Mouse (Mus musculus) hindbrain, embryonic 10.5 days (tissue): ENCODE results near the gene Dpp10. TPM values are rescaled to one million over a fixed set of nuclear protein-coding genes. Genes with fewer than 3 reads are reported as not detected.

ENCODE experiments used
- DNase-seq: peaks from one replicate; pipeline ENCODE4 v3.0.0-alpha.2; 2017; ENCODE audit warnings: low spot score
- H3K27ac ChIP-seq: fragments of 300-500 bp; sonication (generic); 2 replicates; pipeline ENCODE4 v1.5.1; 2016; ENCODE audit warnings: mild to moderate bottlenecking, moderate library complexity
- H3K27me3 ChIP-seq: fragments of 300-500 bp; sonication (generic); 2 replicates; pipeline ENCODE4 v1.6.1; 2016; ENCODE audit warnings: mild to moderate bottlenecking; ENCODE audit not compliant: poor library complexity, insufficient read depth, severe bottlenecking
- H3K36me3 ChIP-seq: fragments of 300-500 bp; sonication (generic); 2 replicates; pipeline ENCODE4 v1.6.1; 2016; ENCODE audit warnings: mild to moderate bottlenecking, moderate library complexity
- H3K4me1 ChIP-seq: fragments of 300-500 bp; sonication (generic); replicated peaks from 2 replicates; pipeline ENCODE4 v1.6.1; 2016; ENCODE audit warnings: mild to moderate bottlenecking
- H3K4me3 ChIP-seq: fragments of 300-500 bp; sonication (generic); 2 replicates; pipeline ENCODE4 v1.5.1; 2016; ENCODE audit warnings: mild to moderate bottlenecking, moderate library complexity
- H3K9me3 ChIP-seq: fragments of 300-500 bp; sonication (generic); 2 replicates; pipeline ENCODE4 v1.6.1; 2016; ENCODE audit warnings: mild to moderate bottlenecking, moderate library complexity
- WGBS: fragments of 180-500 bp; shearing (Covaris S2); methylation state at CpG from one replicate; pipeline ENCODE4 v1.1.7; 2016; 5-methylcytosine and 5-hydroxymethylcytosine counted together
- polyA plus RNA-seq: library from polyadenylated mRNA; unstranded; fragments of >200 nt; fragmentation: Nextera tagmentation; extraction: Ambion mirVana; gene quantifications from 2 replicates; pipeline ENCODE4 v1.2.1, GENCODE M21; 2016

Gene Dpp10
- polyA plus RNA-seq, 1 experiment from 2014 or later: 0.17 TPM

- H3K4me1 ChIP-seq: no peaks in the 10 kb centered on the region
- no peaks in the 10 kb centered on the region for H3K36me3 ChIP-seq
- no peak overlapping the region for H3K27ac ChIP-seq
- no peaks in the 10 kb centered on the region for H3K9me3 ChIP-seq
- no peak for DNase-seq
- 49% methylated on average over 1 of the region's 1 CpGs for WGBS
- H3K4me3 ChIP-seq: no peak overlapping the region
- no peaks in the 10 kb centered on the region for H3K27me3 ChIP-seq
These were observed 631.2 kb downstream of the Dpp10 start for GRCm38 (mm10) chr1:123414163-123414562.

GRCm38 (mm10) chr1:123351300-123351699, 694.1 kb downstream of the Dpp10 start:
- Histone ChIP-seq H3K9me3 (no peaks in the 10 kb centered on the region), H3K4me3 (no peak overlapping the region), H3K36me3 (no peaks in the 10 kb centered on the region), H3K27ac (no peak overlapping the region), H3K4me1 (no peaks in the 10 kb centered on the region), H3K27me3 (no peaks in the 10 kb centered on the region)
- DNase-seq: no peak
- WGBS: 77% methylated on average over 2 of the region's 2 CpGs

DNA sequence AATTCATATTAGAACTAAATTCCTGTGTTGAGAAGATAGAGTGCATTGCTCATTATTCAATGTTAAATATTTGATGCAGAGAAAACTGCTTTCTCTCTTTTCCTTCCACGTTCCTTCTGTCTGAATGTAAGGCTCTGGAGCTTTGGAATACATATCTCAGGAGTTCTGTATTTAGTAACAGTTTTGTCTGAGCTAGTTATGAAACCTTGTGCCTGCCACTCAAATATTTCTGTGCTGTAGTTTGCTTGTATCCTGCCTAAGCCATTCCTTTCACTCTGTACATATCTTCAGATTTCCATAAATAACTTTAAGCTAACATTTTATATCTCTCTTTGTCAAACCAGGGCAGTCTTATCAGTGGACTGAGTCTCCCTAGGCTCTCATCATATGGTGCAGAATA, 707.5 kb downstream of the Dpp10 start:
- Histone ChIP-seq H3K27me3 (no peaks in the 10 kb centered on the region), H3K36me3 (no peaks in the 10 kb centered on the region), H3K27ac (no peak overlapping the region), H3K9me3 (0 out of 2 replicates have a peak, but pooled peaks cover 4% of the 10 kb centered on the region), H3K4me3 (no peak overlapping the region), H3K4me1 (no peaks in the 10 kb centered on the region)
- DNase-seq: no peak
- 87% methylated on average over 1 of the region's 1 CpGs for WGBS

GRCm38 (mm10) chr1:123316886-123317285, 728.5 kb downstream of the Dpp10 start:
- Histone ChIP-seq H3K27ac (no peak overlapping the region), H3K4me3 (no peak overlapping the region), H3K36me3 (no peaks in the 10 kb centered on the region), H3K27me3 (no peaks in the 10 kb centered on the region), H3K4me1 (no peaks in the 10 kb centered on the region), H3K9me3 (no peaks in the 10 kb centered on the region)
- WGBS: 92% methylated on average over 2 of the region's 2 CpGs
- DNase-seq: no peak
